Mouse (Mus musculus): ENCODE measurements around the gene Eefsec. TPM values are rescaled to one million over a fixed set of nuclear protein-coding genes. Genes with fewer than 3 reads are reported as not detected.

Eefsec gene
- polyA plus RNA-seq, 1 experiment from 2014 or later, result 42.8 TPM

GRCm38 (mm10) chr6:88321879-88322278 is 124.5 kb downstream of the Eefsec start:
- peak; percentile 88 for ATAC-seq (replicated peaks; ENCODE audit: low FRiP score)
- Histone ChIP-seq H3K9me3 (replicated peaks) (no peaks in the 10 kb centered on the region), H3K27me3 (no peaks in the 10 kb centered on the region), H3K4me2 (no peak overlapping the region), H3K4me3 (replicated peaks) (no peak overlapping the region), H3K4me1 (peaks cover 12% of the 10 kb centered on the region), H3K9ac (no peak overlapping the region), H3K27ac (no peak overlapping the region), H3K36me3 (no peaks in the 10 kb centered on the region)
- 24% methylated on average over 7 of the region's 7 CpGs for WGBS

- Histone ChIP-seq H3K4me2 (no peak overlapping the region), H3K27me3 (no peaks in the 10 kb centered on the region), H3K9ac (no peak overlapping the region), H3K36me3 (no peaks in the 10 kb centered on the region), H3K9me3 (replicated peaks) (no peaks in the 10 kb centered on the region), H3K4me3 (replicated peaks) (no peak overlapping the region), H3K27ac (no peak overlapping the region), H3K4me1 (peaks cover 12% of the 10 kb centered on the region)
- WGBS, result 60% methylated on average over 5 of the region's 5 CpGs
- ATAC-seq (replicated peaks; ENCODE audit: low FRiP score), result no peak; the same call in 1 of the 2 replicates
Measured at GRCm38 (mm10) chr6:88321253-88321652, 125.1 kb downstream of the Eefsec start.

GRCm38 (mm10) chr6:88319735-88320134 is 126.6 kb downstream of the Eefsec start:
- WGBS, result 85% methylated on average over 1 of the region's 1 CpGs
- no peak overlapping the region for H3K4me3 ChIP-seq (replicated peaks)
- peaks cover 14% of the 10 kb centered on the region for H3K4me1 ChIP-seq
- ATAC-seq (replicated peaks; ENCODE audit: low FRiP score), result no peak
- H3K9ac ChIP-seq, result no peak overlapping the region
- no peaks in the 10 kb centered on the region for H3K27me3 ChIP-seq
- no peaks in the 10 kb centered on the region for H3K9me3 ChIP-seq (replicated peaks)
- H3K4me2 ChIP-seq, result no peak overlapping the region
- no peaks in the 10 kb centered on the region for H3K36me3 ChIP-seq
- no peak overlapping the region for H3K27ac ChIP-seq

- no peak overlapping the region for H3K4me3 ChIP-seq (replicated peaks)
- 0 out of 2 replicates have a peak, but pooled peaks have one; percentile 50 for ATAC-seq (replicated peaks; ENCODE audit: low FRiP score)
- H3K4me2 ChIP-seq, result no peak overlapping the region
- H3K36me3 ChIP-seq, result no peaks in the 10 kb centered on the region
- peaks cover 19% of the 10 kb centered on the region; the same call in 1 of the 2 replicates for H3K4me1 ChIP-seq
- H3K9me3 ChIP-seq (replicated peaks), result no peaks in the 10 kb centered on the region
- H3K9ac ChIP-seq, result no peak overlapping the region
- 43% methylated on average over 2 of the region's 2 CpGs for WGBS
- H3K27me3 ChIP-seq, result no peaks in the 10 kb centered on the region
- H3K27ac ChIP-seq, result no peak overlapping the region
Measured at GRCm38 (mm10) chr6:88315295-88315694, 131.0 kb downstream of the Eefsec start.

- Histone ChIP-seq H3K9me3 (replicated peaks) (no peaks in the 10 kb centered on the region), H3K4me2 (no peak overlapping the region), H3K4me3 (replicated peaks) (no peak overlapping the region), H3K9ac (no peak overlapping the region), H3K36me3 (no peaks in the 10 kb centered on the region), H3K27me3 (no peaks in the 10 kb centered on the region), H3K4me1 (peaks cover 19% of the 10 kb centered on the region; the same call in 1 of the 2 replicates), H3K27ac (0 out of 2 replicates have a peak overlapping the region, but pooled peaks have one; percentile 28)
- WGBS, result 36% methylated on average over 9 of the region's 9 CpGs
- ATAC-seq (replicated peaks; ENCODE audit: low FRiP score), result peak; percentile 67
Measured at GRCm38 (mm10) chr6:88313937-88314336, 132.4 kb downstream of the Eefsec start.

- no peaks in the 10 kb centered on the region for H3K36me3 ChIP-seq
- no peak for ATAC-seq (replicated peaks; ENCODE audit: low FRiP score)
- H3K27me3 ChIP-seq, result no peaks in the 10 kb centered on the region
- 70% methylated on average over 10 of the region's 10 CpGs for WGBS
- H3K9ac ChIP-seq, result no peak overlapping the region
- no peaks in the 10 kb centered on the region for H3K9me3 ChIP-seq (replicated peaks)
- peak overlapping the region; percentile 49; the same call in 1 of the 2 replicates for H3K27ac ChIP-seq
- peaks cover 19% of the 10 kb centered on the region; the same call in 1 of the 2 replicates for H3K4me1 ChIP-seq
- no peak overlapping the region for H3K4me3 ChIP-seq (replicated peaks)
- H3K4me2 ChIP-seq, result no peak overlapping the region
Measured at GRCm38 (mm10) chr6:88311593-88311992, 134.7 kb downstream of the Eefsec start.

GRCm38 (mm10) chr6:88306100-88306746 is 140.1 kb downstream of the Eefsec start:
- WGBS, result 83% methylated on average over 4 of the region's 4 CpGs
- Histone ChIP-seq H3K36me3 (no peaks in the 10 kb centered on the region), H3K27me3 (no peaks in the 10 kb centered on the region), H3K9me3 (replicated peaks) (no peaks in the 10 kb centered on the region), H3K4me1 (no peaks in the 10 kb centered on the region), H3K4me3 (replicated peaks) (no peak overlapping the region), H3K27ac (no peak overlapping the region), H3K9ac (no peak overlapping the region), H3K4me2 (no peak overlapping the region)
- ATAC-seq (replicated peaks; ENCODE audit: low FRiP score), result no peak

- no peaks in the 10 kb centered on the region for H3K27me3 ChIP-seq
- H3K4me2 ChIP-seq, result no peak overlapping the region
- no peak overlapping the region for H3K9ac ChIP-seq
- H3K4me1 ChIP-seq, result peaks cover 8% of the 10 kb centered on the region; the same call in 1 of the 2 replicates
- H3K9me3 ChIP-seq (replicated peaks), result no peaks in the 10 kb centered on the region
- WGBS, result 66% methylated on average over 7 of the region's 7 CpGs
- no peak overlapping the region for H3K27ac ChIP-seq
- no peak overlapping the region for H3K4me3 ChIP-seq (replicated peaks)
- no peak for ATAC-seq (replicated peaks; ENCODE audit: low FRiP score)
- H3K36me3 ChIP-seq, result peaks cover 11% of the 10 kb centered on the region; the same call in 1 of the 2 replicates
Measured at GRCm38 (mm10) chr6:88301234-88301633, 145.1 kb downstream of the Eefsec start.

GRCm38 (mm10) chr6:88299491-88299890 is 146.8 kb downstream of the Eefsec start:
- WGBS, result 38% methylated on average over 2 of the region's 2 CpGs
- Histone ChIP-seq H3K9ac (no peak overlapping the region), H3K27ac (no peak overlapping the region), H3K4me2 (no peak overlapping the region), H3K27me3 (no peaks in the 10 kb centered on the region), H3K36me3 (peaks cover 11% of the 10 kb centered on the region; the same call in 1 of the 2 replicates), H3K9me3 (replicated peaks) (no peaks in the 10 kb centered on the region), H3K4me1 (peaks cover 8% of the 10 kb centered on the region; the same call in 1 of the 2 replicates), H3K4me3 (replicated peaks) (no peak overlapping the region)
- no peak for ATAC-seq (replicated peaks; ENCODE audit: low FRiP score)

- Histone ChIP-seq H3K4me3 (replicated peaks) (no peak overlapping the region), H3K4me2 (no peak overlapping the region), H3K9me3 (replicated peaks) (no peaks in the 10 kb centered on the region), H3K36me3 (peaks cover 6% of the 10 kb centered on the region; the same call in 1 of the 2 replicates), H3K9ac (no peak overlapping the region), H3K27ac (no peak overlapping the region), H3K4me1 (no peaks in the 10 kb centered on the region), H3K27me3 (no peaks in the 10 kb centered on the region)
- no peak for ATAC-seq (replicated peaks; ENCODE audit: low FRiP score)
- 74% methylated on average over 4 of the region's 4 CpGs for WGBS
Measured at GRCm38 (mm10) chr6:88292274-88292909, 153.9 kb downstream of the Eefsec start.

GRCm38 (mm10) chr6:88290129-88290766 is 156.1 kb downstream of the Eefsec start:
- Histone ChIP-seq H3K9ac (no peak overlapping the region), H3K36me3 (no peaks in the 10 kb centered on the region), H3K27me3 (no peaks in the 10 kb centered on the region), H3K27ac (no peak overlapping the region), H3K4me1 (no peaks in the 10 kb centered on the region), H3K4me3 (replicated peaks) (no peak overlapping the region), H3K4me2 (no peak overlapping the region), H3K9me3 (replicated peaks) (no peaks in the 10 kb centered on the region)
- WGBS, result 80% methylated on average over 6 of the region's 6 CpGs
- ATAC-seq (replicated peaks; ENCODE audit: low FRiP score), result no peak

GRCm38 (mm10) chr6:88278141-88278540 is 168.2 kb downstream of the Eefsec start:
- H3K27me3 ChIP-seq, result no peaks in the 10 kb centered on the region
- no peak overlapping the region for H3K4me2 ChIP-seq
- no peak overlapping the region for H3K27ac ChIP-seq
- peaks cover 14% of the 10 kb centered on the region; the same call in 1 of the 2 replicates for H3K4me1 ChIP-seq
- whole genome bisulfite sequencing, result 94% methylated on average over 2 of the region's 2 CpGs
- H3K9ac ChIP-seq, result no peak overlapping the region
- H3K36me3 ChIP-seq, result 0 out of 2 replicates have a peak, but pooled peaks cover 2% of the 10 kb centered on the region
- ATAC-seq (replicated peaks; ENCODE audit: low FRiP score), result no peak
- H3K4me3 ChIP-seq (replicated peaks), result no peak overlapping the region
- no peaks in the 10 kb centered on the region for H3K9me3 ChIP-seq (replicated peaks)
